Mouse (Mus musculus) splenic B cell, adult 2 months (primary cell): ENCODE results near the gene Stkld1.

ENCODE experiments used
- DNase-seq: peaks from one replicate; pipeline ENCODE4 v3.0.0-alpha.2; 2011; ENCODE audit warnings: low read depth, low spot score
- H3K27me3 ChIP-seq: 2 replicates; pipeline ENCODE4 v1.6.1; 2012; ENCODE audit warnings: mild to moderate bottlenecking, low read length, moderate library complexity, mixed read lengths; ENCODE audit not compliant: control insufficient read depth, poor library complexity, insufficient read depth, severe bottlenecking
- H3K36me3 ChIP-seq: 2 replicates; pipeline ENCODE4 v1.6.1; 2012; ENCODE audit warnings: mild to moderate bottlenecking, low read length, moderate library complexity, mixed read lengths; ENCODE audit not compliant: control insufficient read depth, poor library complexity, insufficient read depth, severe bottlenecking

The Stkld1 gene

GRCm38 (mm10) chr2:26964724-26965370, 31.0 kb downstream of the Stkld1 start:
- Histone ChIP-seq H3K36me3 (no peaks in the 10 kb centered on the region; the same call in none of the 2 replicates), H3K27me3 (no peaks in the 10 kb centered on the region)
- no peak for DNase-seq

- H3K27me3 ChIP-seq, result no peaks in the 10 kb centered on the region
- DNase-seq, result peak; percentile 14
- no peaks in the 10 kb centered on the region for H3K36me3 ChIP-seq
These were observed 33.4 kb downstream of the Stkld1 start for GRCm38 (mm10) chr2:26967262-26967661.

GRCm38 (mm10) chr2:26973116-26973515, 39.3 kb downstream of the Stkld1 start, which contains the start of gene Adamts13:
Gene Adamts13, plus strand, starts transcription at chr2:26973416.
- H3K27me3 ChIP-seq, result no peaks in the 10 kb centered on the region
- H3K36me3 ChIP-seq, result no peaks in the 10 kb centered on the region
- no peak for DNase-seq

- Histone ChIP-seq H3K36me3 (no peaks in the 10 kb centered on the region), H3K27me3 (no peaks in the 10 kb centered on the region)
- peak; percentile 79 for DNase-seq
These were observed 40.1 kb downstream of the Stkld1 start for GRCm38 (mm10) chr2:26973960-26974359.

GRCm38 (mm10) chr2:26980361-26980760, 46.5 kb downstream of the Stkld1 start:
- Histone ChIP-seq H3K27me3 (no peaks in the 10 kb centered on the region), H3K36me3 (no peaks in the 10 kb centered on the region)
- no peak for DNase-seq

GRCm38 (mm10) chr2:26984179-26984578, 50.3 kb downstream of the Stkld1 start:
- no peaks in the 10 kb centered on the region for H3K36me3 ChIP-seq
- no peak for DNase-seq
- H3K27me3 ChIP-seq, result no peaks in the 10 kb centered on the region

- Histone ChIP-seq H3K27me3 (no peaks in the 10 kb centered on the region), H3K36me3 (no peaks in the 10 kb centered on the region)
- DNase-seq, result no peak
These were observed 50.8 kb downstream of the Stkld1 start for GRCm38 (mm10) chr2:26984640-26985039.

GRCm38 (mm10) chr2:26993936-26994335, 60.1 kb downstream of the Stkld1 start:
- Histone ChIP-seq H3K27me3 (no peaks in the 10 kb centered on the region), H3K36me3 (no peaks in the 10 kb centered on the region)
- no peak for DNase-seq

GRCm38 (mm10) chr2:26997498-26997897, 63.7 kb downstream of the Stkld1 start:
- Histone ChIP-seq H3K27me3 (no peaks in the 10 kb centered on the region), H3K36me3 (no peaks in the 10 kb centered on the region)
- DNase-seq, result peak; percentile 44

- no peaks in the 10 kb centered on the region for H3K27me3 ChIP-seq
- H3K36me3 ChIP-seq, result no peaks in the 10 kb centered on the region
- DNase-seq, result no peak
These were observed 64.1 kb downstream of the Stkld1 start for GRCm38 (mm10) chr2:26997993-26998392.
